Mouse (Mus musculus) heart, adult 2 months (tissue): ENCODE data around the gene Gm20388. TPM values are rescaled to one million over a fixed set of nuclear protein-coding genes. Genes with fewer than 3 reads are reported as not detected.

Experiments used
- DNase-seq, 2 experiments: peaks; one replicate each; pipeline ENCODE4 v3.0.0; 2021
- H3K27ac ChIP-seq: fragments of 200-600 bp; 2 replicates; pipeline ENCODE4 v1.8.1; 2022
- H3K27me3 ChIP-seq: fragments of 200-500 bp; 2 replicates; pipeline ENCODE4 v1.6.1; 2012; ENCODE audit warnings: mild to moderate bottlenecking, low read length, inconsistent platforms, mixed read lengths; ENCODE audit not compliant: control insufficient read depth, insufficient read depth
- H3K36me3 ChIP-seq: fragments of 200-500 bp; 2 replicates; pipeline ENCODE4 v1.6.1; 2012; ENCODE audit warnings: low read length, inconsistent platforms; ENCODE audit not compliant: control insufficient read depth, insufficient read depth
- H3K4me1 ChIP-seq: fragments of 200-500 bp; 2 replicates; pipeline ENCODE4 v1.6.1; 2011; ENCODE audit warnings: low read length; ENCODE audit not compliant: control insufficient read depth, insufficient read depth
- H3K4me3 ChIP-seq: fragments of 200-600 bp; 2 replicates; pipeline ENCODE4 v1.8.1; 2022
- H3K79me2 ChIP-seq: fragments of 200-500 bp; replicated peaks from 2 replicates; pipeline ENCODE4 v1.6.1; 2012; ENCODE audit warnings: mild to moderate bottlenecking, inconsistent platforms, low read length, moderate library complexity, mixed read lengths; ENCODE audit not compliant: control insufficient read depth, insufficient read depth
- H3K9ac ChIP-seq: fragments of 200-500 bp; 2 replicates; pipeline ENCODE4 v1.6.1; 2012; ENCODE audit warnings: low read depth, mild to moderate bottlenecking, control low read depth, inconsistent platforms, low read length, mixed read lengths
- CTCF ChIP-seq: fragments of 200-600 bp; IDR thresholded peaks from 2 replicates; pipeline ENCODE4 v1.8.1; 2022; ENCODE audit warnings: antibody characterized with exemption, mild to moderate bottlenecking, moderate library complexity
- EP300 ChIP-seq: fragments of 200-500 bp; IDR thresholded peaks from 2 replicates; pipeline ENCODE4 v1.6.1; 2011; ENCODE audit warnings: low read depth, low read length, control low read depth; ENCODE audit not compliant: insufficient read depth
- POLR2A ChIP-seq: fragments of 200-500 bp; IDR thresholded peaks from 2 replicates; pipeline ENCODE4 v1.6.1; 2011; ENCODE audit warnings: mild to moderate bottlenecking, low read depth, low read length, control low read depth; ENCODE audit not compliant: insufficient read depth
- WGBS: fragments of 180-500 bp; shearing (Covaris S2); methylation state at CpG from one replicate; pipeline ENCODE4 v1.1.7; 2018; 5-methylcytosine and 5-hydroxymethylcytosine counted together
- intact Hi-C: fragments of 180-260 bp; cut with DNase I; formaldehyde crosslinking; loops from one replicate; pipeline ENCODE4 v1.15.1; 2025
- polyA plus RNA-seq: library from polyadenylated mRNA; depleted of rRNA; stranded (reverse); fragments of >200 nt; gene quantifications from 2 replicates; pipeline ENCODE4 v1.2.3, GENCODE M21; 2012
- total RNA-seq, 2 experiments: library from RNA; stranded (reverse); gene quantifications; 2 replicates each; pipeline ENCODE4 v1.2.3; 2021

Gm20388 gene
- total and polyA plus RNA-seq, 3 experiments: 1.8 to 32.3 TPM; not detected in 1

GRCm38 (mm10) chr8:120279418-120279817 lies 368.8 kb downstream of the Gm20388 start:
- no peak overlapping the region for H3K9ac ChIP-seq
- no peaks in the 10 kb centered on the region for H3K79me2 ChIP-seq
- no peak overlapping the region for H3K27ac ChIP-seq
- TF ChIP-seq EP300 (no peak), CTCF (no peak), POLR2A (no peak)
- H3K36me3 ChIP-seq: no peaks in the 10 kb centered on the region
- 76% methylated on average over 8 of the region's 8 CpGs for WGBS
- no peak for DNase-seq
- intact Hi-C loops: loop anchor here (5.0 kb wide), 1 partner anchor 83 kb away; no protein-coding TSS in a partner anchor
- no peaks in the 10 kb centered on the region for H3K27me3 ChIP-seq
- H3K4me1 ChIP-seq: peaks cover 21% of the 10 kb centered on the region
- H3K4me3 ChIP-seq: no peak overlapping the region

DNA sequence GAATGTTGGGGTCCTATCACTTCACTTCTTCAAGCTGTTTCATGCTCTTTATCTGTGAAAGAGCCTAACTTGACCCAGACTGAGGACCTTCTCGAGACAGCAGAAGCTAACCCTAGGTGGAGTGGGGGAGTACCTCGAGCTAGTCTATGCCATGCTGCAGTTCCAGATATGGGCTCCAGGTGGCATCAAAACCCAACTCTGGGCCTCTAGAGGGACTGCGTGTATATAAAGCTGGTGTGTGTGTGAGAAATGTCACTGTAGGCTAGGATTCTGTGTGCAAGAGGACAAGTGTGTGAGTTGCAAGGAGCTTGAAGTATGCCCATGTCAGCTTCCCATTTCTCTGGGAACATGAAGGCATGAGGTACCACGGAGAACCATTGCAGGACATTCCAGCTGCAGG lies 370.8 kb downstream of the Gm20388 start:
- peak; percentile 72 to 84 for DNase-seq
- Histone ChIP-seq H3K4me3 (no peak overlapping the region), H3K79me2 (no peaks in the 10 kb centered on the region), H3K36me3 (no peaks in the 10 kb centered on the region), H3K4me1 (peaks cover 35% of the 10 kb centered on the region), H3K27ac (no peak overlapping the region), H3K27me3 (no peaks in the 10 kb centered on the region), H3K9ac (no peak overlapping the region)
- intact Hi-C loops: loop anchor here (2.0 kb wide), 1 partner anchor 253 kb away; no protein-coding TSS in a partner anchor
- 24% methylated on average over 4 of the region's 4 CpGs for WGBS
- TF ChIP-seq CTCF (peak; percentile 97), EP300 (peak; percentile 76), POLR2A (no peak)

- Histone ChIP-seq H3K27ac (no peak overlapping the region), H3K27me3 (no peaks in the 10 kb centered on the region), H3K79me2 (no peaks in the 10 kb centered on the region), H3K4me3 (no peak overlapping the region), H3K36me3 (no peaks in the 10 kb centered on the region), H3K4me1 (peaks cover 29% of the 10 kb centered on the region), H3K9ac (no peak overlapping the region)
- 23% methylated on average over 5 of the region's 5 CpGs for WGBS
- TF ChIP-seq POLR2A: no peak
- no peak for TF ChIP-seq CTCF
- no peak for TF ChIP-seq EP300
- DNase-seq: no peak
- intact Hi-C loops: no loop called here
Observed at GRCm38 (mm10) chr8:120282465-120282864, 371.8 kb downstream of the Gm20388 start.

GRCm38 (mm10) chr8:120284265-120284664 lies 373.6 kb downstream of the Gm20388 start:
- Histone ChIP-seq H3K4me3 (no peak overlapping the region), H3K79me2 (no peaks in the 10 kb centered on the region), H3K4me1 (peaks cover 31% of the 10 kb centered on the region), H3K27ac (no peak overlapping the region), H3K36me3 (no peaks in the 10 kb centered on the region), H3K27me3 (no peaks in the 10 kb centered on the region), H3K9ac (no peak overlapping the region)
- intact Hi-C loops: loop anchor here (2.0 kb wide), 1 partner anchor 35 kb away; no protein-coding TSS in a partner anchor
- 82% methylated on average over 9 of the region's 9 CpGs for WGBS
- TF ChIP-seq CTCF: no peak
- no peak for TF ChIP-seq EP300
- no peak for TF ChIP-seq POLR2A
- no peak for DNase-seq

- Histone ChIP-seq H3K36me3 (no peaks in the 10 kb centered on the region), H3K4me3 (no peak overlapping the region), H3K4me1 (peaks cover 33% of the 10 kb centered on the region), H3K27me3 (no peaks in the 10 kb centered on the region), H3K79me2 (no peaks in the 10 kb centered on the region), H3K27ac (no peak overlapping the region), H3K9ac (no peak overlapping the region)
- no peak for TF ChIP-seq CTCF
- peak; percentile 52; the same call in 1 of the 2 replicates for TF ChIP-seq EP300
- intact Hi-C loops: loop anchor here (2.0 to 5.0 kb wide), 2 partner anchors 34 to 312 kb away; no protein-coding TSS in a partner anchor
- DNase-seq: no peak
- WGBS: 30% methylated on average over 3 of the region's 3 CpGs
Observed at GRCm38 (mm10) chr8:120285033-120285432, 374.4 kb downstream of the Gm20388 start.

DNA sequence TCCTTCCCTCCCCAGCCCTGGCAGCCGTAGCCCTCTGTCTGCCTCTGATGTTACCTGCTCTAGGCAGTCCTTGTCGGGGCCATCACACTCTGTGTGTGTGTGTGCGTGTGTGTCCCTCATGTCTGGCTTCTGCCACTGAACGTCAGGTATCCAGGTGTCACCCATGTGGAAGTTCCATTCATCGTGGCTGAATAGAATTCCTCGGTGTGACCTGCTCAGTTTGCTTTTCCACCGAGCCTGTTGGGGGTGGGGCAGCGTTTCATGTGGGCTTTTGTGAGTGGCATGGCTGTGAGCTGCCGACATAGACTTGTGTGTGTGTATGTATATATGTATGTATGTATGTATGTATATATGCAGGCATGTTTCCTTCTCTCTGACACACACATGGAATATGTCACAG lies 375.2 kb downstream of the Gm20388 start:
- H3K4me1 ChIP-seq: peaks cover 33% of the 10 kb centered on the region
- no peak overlapping the region for H3K27ac ChIP-seq
- H3K79me2 ChIP-seq: no peaks in the 10 kb centered on the region
- H3K27me3 ChIP-seq: no peaks in the 10 kb centered on the region
- DNase-seq: no peak
- 82% methylated on average over 9 of the region's 9 CpGs for WGBS
- TF ChIP-seq EP300: no peak
- TF ChIP-seq POLR2A: no peak
- TF ChIP-seq CTCF: no peak
- no peak overlapping the region for H3K4me3 ChIP-seq
- no peaks in the 10 kb centered on the region for H3K36me3 ChIP-seq
- H3K9ac ChIP-seq: no peak overlapping the region
- intact Hi-C loops: loop anchor here (2.0 to 5.0 kb wide), 2 partner anchors 33 to 311 kb away; no protein-coding TSS in a partner anchor
